Mouse (Mus musculus) mouse trophoblast stem cell (cell line): Measurements from ENCODE around the gene Tfap2e.

ENCODE experiments used
- in situ Hi-C, 2 experiments: fragments of 300-500 bp; cut with MseI, MboI; formaldehyde crosslinking; loops; 2 replicates in 1 of 2; 3 replicates in 1 of 2; pipeline ENCODE4 v1.15.1; 2025

Gene Tfap2e

GRCm38 (mm10) chr4:126736001-126736414 is at the start of gene Tfap2e:
Gene Tfap2e (minus strand): TSS chr4:126736240.
- in situ Hi-C loops, result loop anchor here in 1 of 2 experiments (25.0 kb wide), 1 partner anchor 124 kb away; the partner anchor contains the start of gene 5730409E04Rik

GRCm38 (mm10) chr4:126782996-126783395 is 47.0 kb upstream of the Tfap2e start:
- in situ Hi-C loops, result no loop called here

- in situ Hi-C loops, result no loop called here
Observed at GRCm38 (mm10) chr4:126782512-126782911, 46.5 kb upstream of the Tfap2e start.

- in situ Hi-C loops, result no loop called here
Observed at GRCm38 (mm10) chr4:126781871-126782270, 45.8 kb upstream of the Tfap2e start.

- in situ Hi-C loops, result no loop called here
Observed at GRCm38 (mm10) chr4:126779826-126780775, 44.1 kb upstream of the Tfap2e start.

- in situ Hi-C loops, result no loop called here
Observed at GRCm38 (mm10) chr4:126779148-126779581, 43.1 kb upstream of the Tfap2e start.

- in situ Hi-C loops, result no loop called here
Observed at GRCm38 (mm10) chr4:126775182-126775581, 39.1 kb upstream of the Tfap2e start.

- in situ Hi-C loops, result no loop called here
Observed at GRCm38 (mm10) chr4:126773871-126774270, 37.8 kb upstream of the Tfap2e start.

- in situ Hi-C loops, result no loop called here
Observed at GRCm38 (mm10) chr4:126770831-126771230, 34.8 kb upstream of the Tfap2e start.

GRCm38 (mm10) chr4:126769800-126770563 is 33.9 kb upstream of the Tfap2e start:
- in situ Hi-C loops, result no loop called here

- in situ Hi-C loops, result no loop called here
Observed at GRCm38 (mm10) chr4:126763483-126763882, 27.4 kb upstream of the Tfap2e start.

- in situ Hi-C loops, result no loop called here
Observed at GRCm38 (mm10) chr4:126762586-126763359, 26.7 kb upstream of the Tfap2e start.

GRCm38 (mm10) chr4:126759435-126759834 is 23.4 kb upstream of the Tfap2e start:
- in situ Hi-C loops, result no loop called here

GRCm38 (mm10) chr4:126758299-126758698 is 22.3 kb upstream of the Tfap2e start:
- in situ Hi-C loops, result no loop called here

- in situ Hi-C loops, result no loop called here
Observed at GRCm38 (mm10) chr4:126756766-126757165, 20.7 kb upstream of the Tfap2e start.

GRCm38 (mm10) chr4:126754736-126755374 is 18.8 kb upstream of the Tfap2e start:
- in situ Hi-C loops, result no loop called here

- in situ Hi-C loops, result no loop called here
Observed at GRCm38 (mm10) chr4:126754231-126754611, 18.2 kb upstream of the Tfap2e start.

GRCm38 (mm10) chr4:126753268-126754230 is 17.5 kb upstream of the Tfap2e start, which contains the start of the genes Ncdn and AU040320:
Gene Ncdn (minus strand): TSS chr4:126753438.
Gene AU040320 (plus strand): TSS chr4:126753544.
- in situ Hi-C loops, result no loop called here

- in situ Hi-C loops, result no loop called here
Observed at GRCm38 (mm10) chr4:126752608-126753141, 16.6 kb upstream of the Tfap2e start.
